Mouse (Mus musculus) embryonic facial prominence, embryonic 12.5 days (tissue): ENCODE measurements at regions not wholly inside any gene's neighbourhood (a gene's known extent, or its start where the extent isn't known, plus 50 kb on each side); places are given as distances from the start of the nearest gene placed in this dataset.

ENCODE experiments used
- ATAC-seq: fragments of 200-750 bp; cut with Nextera tagmentation; 2 replicates; pipeline ENCODE4 v1.8.0; 2017; ENCODE audit not compliant: insufficient number of reproducible peaks, insufficient read depth, low FRiP score, low TSS enrichment
- H3K27ac ChIP-seq: fragments of 300-500 bp; sonication (generic); 2 replicates; pipeline ENCODE4 v1.5.1; 2016; ENCODE audit warnings: mild to moderate bottlenecking
- H3K27me3 ChIP-seq: fragments of 300-500 bp; sonication (generic); 2 replicates; pipeline ENCODE4 v1.6.1; 2016; ENCODE audit warnings: mild to moderate bottlenecking, moderate library complexity
- H3K36me3 ChIP-seq: fragments of 300-500 bp; sonication (generic); 2 replicates; pipeline ENCODE4 v1.6.1; 2016; ENCODE audit warnings: mild to moderate bottlenecking
- H3K4me1 ChIP-seq: fragments of 300-500 bp; sonication (generic); 2 replicates; pipeline ENCODE4 v1.6.1; 2016
- H3K4me2 ChIP-seq: fragments of 300-500 bp; sonication (generic); replicated peaks from 2 replicates; pipeline ENCODE4 v1.6.1; 2016; ENCODE audit warnings: mild to moderate bottlenecking, moderate library complexity
- H3K4me3 ChIP-seq: fragments of 300-500 bp; sonication (generic); 2 replicates; pipeline ENCODE4 v1.5.1; 2016; ENCODE audit warnings: mild to moderate bottlenecking
- H3K9ac ChIP-seq: fragments of 300-500 bp; sonication (generic); 2 replicates; pipeline ENCODE4 v1.6.1; 2016; ENCODE audit warnings: mild to moderate bottlenecking, moderate library complexity
- H3K9me3 ChIP-seq: fragments of 300-500 bp; sonication (generic); 2 replicates; pipeline ENCODE4 v1.6.1; 2016; ENCODE audit warnings: mild to moderate bottlenecking, moderate library complexity
- WGBS: fragments of 180-500 bp; shearing (Covaris S2); methylation state at CpG from one replicate; pipeline ENCODE4 v1.1.7; 2016; 5-methylcytosine and 5-hydroxymethylcytosine counted together

DNA sequence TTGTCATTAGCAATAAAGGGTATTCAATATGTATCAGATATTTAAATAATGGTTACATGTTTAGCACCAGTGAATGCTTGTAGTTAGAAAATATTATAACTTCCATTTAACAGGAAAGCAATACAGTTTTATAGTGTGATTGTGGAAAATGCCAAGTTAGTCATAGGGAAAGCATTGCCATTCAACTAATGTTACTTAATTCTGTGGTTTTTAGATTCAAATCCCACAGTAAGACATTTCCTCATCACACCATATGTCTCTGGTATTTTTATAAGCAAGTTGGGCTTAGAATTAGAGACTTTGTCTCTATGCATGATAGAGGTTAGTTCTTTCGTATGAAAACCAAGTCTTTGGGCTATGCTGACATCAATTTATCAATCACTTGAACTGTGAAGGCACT is 133.0 kb downstream of the Prr30 start:
- Histone ChIP-seq H3K27ac (no peak overlapping the region), H3K27me3 (no peaks in the 10 kb centered on the region), H3K4me1 (no peaks in the 10 kb centered on the region), H3K36me3 (no peaks in the 10 kb centered on the region), H3K9me3 (no peaks in the 10 kb centered on the region), H3K4me2 (no peak overlapping the region), H3K9ac (no peak overlapping the region), H3K4me3 (no peak overlapping the region)
- no peak for ATAC-seq
- WGBS, result 65% methylated on average over 1 of the region's 1 CpGs

DNA sequence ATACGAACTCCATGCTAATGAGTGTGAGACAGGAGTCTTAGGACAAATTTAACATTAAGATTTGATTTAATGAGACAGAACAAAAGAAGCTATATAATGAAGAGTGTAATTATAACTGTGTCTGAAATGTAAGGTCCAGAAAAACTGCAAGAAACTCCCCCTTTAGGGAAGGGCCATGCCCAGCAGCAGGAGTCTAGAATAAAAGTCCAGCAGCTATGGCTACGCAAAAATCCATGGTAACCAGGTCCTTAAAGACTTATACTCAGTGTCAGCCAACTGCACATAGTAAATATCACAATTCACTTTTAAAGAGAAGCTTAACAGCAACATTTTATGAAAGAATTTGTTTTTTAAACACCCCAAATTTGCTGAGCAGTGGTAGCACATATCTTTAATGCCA is 143.3 kb downstream of the Prr30 start:
- Histone ChIP-seq H3K9ac (no peak overlapping the region), H3K4me1 (no peaks in the 10 kb centered on the region), H3K4me3 (no peak overlapping the region), H3K27me3 (no peaks in the 10 kb centered on the region), H3K36me3 (no peaks in the 10 kb centered on the region), H3K4me2 (no peak overlapping the region), H3K9me3 (no peaks in the 10 kb centered on the region), H3K27ac (no peak overlapping the region)
- ATAC-seq, result no peak
- WGBS, result 78% methylated on average over 2 of the region's 2 CpGs

DNA sequence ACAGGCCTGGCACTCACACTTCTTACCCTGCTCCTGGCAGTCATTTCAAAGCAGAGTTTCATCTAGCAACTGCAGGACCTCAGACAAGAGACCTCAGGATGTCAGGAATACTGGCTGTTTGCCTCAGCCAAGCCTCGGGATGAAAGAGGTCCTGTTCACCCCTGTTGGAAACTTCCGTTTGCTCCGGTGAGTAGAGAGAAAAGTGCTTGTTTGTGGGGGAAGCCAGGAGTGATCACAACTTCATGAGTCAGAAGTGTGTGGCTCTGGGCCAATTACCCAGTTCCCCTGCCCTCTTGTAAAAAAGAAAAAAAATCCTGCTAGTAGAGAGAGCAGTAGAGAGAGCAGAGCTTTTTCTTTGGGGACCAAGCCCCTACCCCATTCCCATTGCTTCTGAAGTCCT is 144.2 kb downstream of the Prr30 start:
- Histone ChIP-seq H3K27me3 (no peaks in the 10 kb centered on the region), H3K36me3 (no peaks in the 10 kb centered on the region), H3K4me1 (no peaks in the 10 kb centered on the region), H3K9ac (no peak overlapping the region), H3K4me3 (no peak overlapping the region), H3K4me2 (no peak overlapping the region), H3K9me3 (no peaks in the 10 kb centered on the region), H3K27ac (no peak overlapping the region)
- no peak for ATAC-seq
- WGBS, result 18% methylated on average over 3 of the region's 3 CpGs

DNA sequence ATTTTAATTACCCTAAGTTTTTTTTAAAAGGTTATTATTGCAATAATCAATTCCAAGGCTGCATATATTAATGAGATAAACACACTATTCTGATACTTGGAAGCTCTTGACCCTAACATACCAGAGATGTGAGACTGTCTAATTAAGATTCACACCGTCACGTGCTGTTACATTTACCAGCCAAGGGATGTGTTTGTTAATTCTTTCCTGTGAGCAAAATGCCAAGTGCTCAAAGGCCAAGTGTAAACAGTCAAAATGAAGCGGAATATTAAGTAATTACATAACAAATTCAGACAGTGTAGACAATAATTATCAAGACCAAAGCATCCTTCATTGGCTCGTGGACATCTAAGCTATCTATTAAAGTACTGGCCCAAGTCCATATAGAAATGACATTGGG is 145.3 kb downstream of the Prr30 start:
- Histone ChIP-seq H3K9ac (no peak overlapping the region), H3K27me3 (no peaks in the 10 kb centered on the region), H3K4me2 (no peak overlapping the region), H3K4me1 (no peaks in the 10 kb centered on the region), H3K36me3 (no peaks in the 10 kb centered on the region), H3K27ac (no peak overlapping the region), H3K9me3 (no peaks in the 10 kb centered on the region), H3K4me3 (no peak overlapping the region)
- WGBS, result 84% methylated on average over 4 of the region's 4 CpGs
- no peak for ATAC-seq

DNA sequence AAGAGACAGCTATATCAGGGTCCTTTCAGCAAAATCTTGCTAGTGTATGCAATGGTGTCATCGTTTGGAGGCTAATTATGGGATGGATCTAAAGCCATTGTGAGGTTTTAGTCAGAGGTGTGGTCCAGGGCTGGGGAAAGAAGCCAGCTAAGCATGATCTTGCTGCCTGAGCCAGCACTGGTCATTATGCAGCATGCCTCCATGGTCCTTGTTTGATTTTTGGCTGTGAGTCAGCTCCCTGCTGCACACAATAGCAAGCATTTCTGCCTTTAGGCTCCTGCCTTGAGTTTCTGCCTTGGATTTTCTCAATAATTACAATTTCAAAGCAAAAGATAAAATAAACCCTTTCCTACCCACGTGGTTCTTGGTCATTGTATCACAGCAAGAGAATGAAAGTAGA is 147.4 kb downstream of the Prr30 start:
- H3K9ac ChIP-seq, result no peak overlapping the region
- H3K36me3 ChIP-seq, result no peaks in the 10 kb centered on the region
- no peak overlapping the region for H3K4me2 ChIP-seq
- no peaks in the 10 kb centered on the region for H3K27me3 ChIP-seq
- no peaks in the 10 kb centered on the region for H3K4me1 ChIP-seq
- H3K4me3 ChIP-seq, result no peak overlapping the region
- no peak overlapping the region for H3K27ac ChIP-seq
- no peaks in the 10 kb centered on the region for H3K9me3 ChIP-seq
- WGBS, result 77% methylated on average over 2 of the region's 2 CpGs
- no peak for ATAC-seq

DNA sequence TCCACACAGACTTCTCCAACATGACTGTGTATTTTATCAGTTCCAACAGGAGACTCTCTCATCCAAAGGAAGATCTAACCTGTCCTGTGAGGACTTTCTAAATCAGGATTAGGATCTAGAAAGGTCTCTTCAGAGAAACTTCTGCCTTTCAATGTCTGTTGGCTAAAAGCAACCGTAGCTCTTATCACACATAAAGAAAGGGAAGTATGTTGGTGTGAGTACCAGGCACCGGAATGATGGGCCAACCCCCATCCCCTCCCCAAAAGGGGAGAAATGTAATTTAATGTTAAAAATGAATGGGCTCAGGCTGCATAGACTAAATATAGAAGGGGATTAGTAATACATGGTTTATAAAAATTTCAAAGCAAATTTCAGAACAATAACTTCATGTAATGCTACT is 149.9 kb downstream of the Prr30 start:
- no peak overlapping the region for H3K27ac ChIP-seq
- no peaks in the 10 kb centered on the region for H3K9me3 ChIP-seq
- H3K27me3 ChIP-seq, result no peaks in the 10 kb centered on the region
- H3K4me1 ChIP-seq, result no peaks in the 10 kb centered on the region
- WGBS, result 81% methylated on average over 2 of the region's 2 CpGs
- no peak overlapping the region for H3K4me2 ChIP-seq
- H3K36me3 ChIP-seq, result no peaks in the 10 kb centered on the region
- ATAC-seq, result no peak
- no peak overlapping the region for H3K4me3 ChIP-seq
- no peak overlapping the region for H3K9ac ChIP-seq

GRCm38 (mm10) chr14:101049664-101050203 is 150.4 kb downstream of the Prr30 start:
- no peaks in the 10 kb centered on the region for H3K36me3 ChIP-seq
- no peak overlapping the region for H3K4me3 ChIP-seq
- H3K4me2 ChIP-seq, result no peak overlapping the region
- ATAC-seq, result no peak
- H3K9ac ChIP-seq, result no peak overlapping the region
- no peak overlapping the region for H3K27ac ChIP-seq
- no peaks in the 10 kb centered on the region for H3K9me3 ChIP-seq
- no peaks in the 10 kb centered on the region for H3K27me3 ChIP-seq
- H3K4me1 ChIP-seq, result no peaks in the 10 kb centered on the region
- WGBS, result 77% methylated on average over 4 of the region's 4 CpGs

DNA sequence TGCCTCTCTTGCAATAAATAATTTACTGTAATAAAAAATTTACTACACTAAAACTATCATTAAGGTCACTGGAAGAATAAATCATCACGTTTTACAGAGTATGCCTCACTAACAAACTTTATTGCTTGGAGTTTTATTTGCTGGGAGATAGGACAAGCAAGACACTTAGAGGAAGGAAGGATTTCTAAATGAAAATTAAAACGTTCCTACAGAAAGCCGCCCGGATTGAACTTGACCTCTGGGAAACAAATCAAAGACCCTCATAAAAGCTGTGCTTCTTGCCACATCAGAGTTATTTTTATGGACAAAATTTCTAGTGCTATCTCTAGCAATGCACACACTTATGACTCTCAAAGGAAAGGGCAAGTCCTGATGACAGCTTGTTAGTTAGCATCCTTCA is 156.6 kb downstream of the Prr30 start:
- no peak overlapping the region for H3K4me3 ChIP-seq
- 74% methylated on average over 4 of the region's 4 CpGs for WGBS

GRCm38 (mm10) chr14:101001070-101001469 is 199.1 kb downstream of the Prr30 start:
- no peaks in the 10 kb centered on the region for H3K4me1 ChIP-seq
- H3K9me3 ChIP-seq, result no peaks in the 10 kb centered on the region
- 50% methylated on average over 1 of the region's 1 CpGs for WGBS
- H3K9ac ChIP-seq, result no peak overlapping the region
- no peak for ATAC-seq
- H3K4me3 ChIP-seq, result no peak overlapping the region
- no peaks in the 10 kb centered on the region for H3K27me3 ChIP-seq
- H3K4me2 ChIP-seq, result no peak overlapping the region
- no peaks in the 10 kb centered on the region for H3K36me3 ChIP-seq
- H3K27ac ChIP-seq, result no peak overlapping the region

More for the DNA sequence above, 156.6 kb downstream of the Prr30 start:
- Histone ChIP-seq H3K4me2 (no peak overlapping the region), H3K4me1 (no peaks in the 10 kb centered on the region), H3K9ac (no peak overlapping the region), H3K9me3 (no peaks in the 10 kb centered on the region), H3K36me3 (no peaks in the 10 kb centered on the region), H3K27me3 (no peaks in the 10 kb centered on the region), H3K27ac (no peak overlapping the region)
- no peak for ATAC-seq

DNA sequence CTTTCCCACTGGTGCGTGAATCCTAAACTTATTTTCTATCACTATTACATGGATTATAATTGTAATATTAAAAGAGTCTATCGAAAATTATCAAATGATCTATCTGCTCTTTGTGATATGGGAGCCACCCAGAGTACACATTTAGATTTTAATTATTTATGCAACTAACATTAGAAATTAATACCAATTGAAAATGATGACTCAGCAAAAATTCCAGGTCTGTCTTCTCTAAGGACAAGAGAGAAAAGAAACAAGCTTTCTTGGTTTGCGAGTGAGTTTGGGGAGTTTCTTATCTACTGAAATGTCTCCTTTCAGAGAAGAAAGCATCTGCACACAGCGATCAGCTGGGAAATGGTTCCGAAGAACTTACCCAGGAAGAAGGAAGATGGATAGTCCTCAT is 219.4 kb downstream of the Prr30 start:
- Histone ChIP-seq H3K4me1 (no peaks in the 10 kb centered on the region), H3K36me3 (no peaks in the 10 kb centered on the region)
- WGBS, result 92% methylated on average over 5 of the region's 5 CpGs

DNA sequence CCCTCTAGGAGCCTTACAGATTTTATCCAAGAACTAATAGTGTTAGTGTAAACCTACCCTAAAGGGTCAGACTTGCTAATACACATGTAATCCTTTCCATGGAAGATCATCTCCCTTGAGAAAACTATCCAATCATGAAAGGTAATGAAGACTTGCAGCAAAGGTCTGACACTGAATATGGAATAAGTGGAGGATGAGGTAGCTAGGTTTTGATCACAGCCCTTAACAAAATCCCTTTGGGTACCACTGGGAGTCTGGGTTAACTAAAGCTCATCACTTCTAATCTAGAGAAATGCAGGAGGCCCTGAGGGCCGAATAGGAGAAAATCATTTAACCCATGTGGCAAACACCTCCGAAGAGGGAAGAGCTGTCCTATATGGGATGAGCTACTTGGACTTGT is 221.6 kb downstream of the Prr30 start:
- Histone ChIP-seq H3K4me1 (no peaks in the 10 kb centered on the region), H3K4me2 (no peak overlapping the region), H3K9me3 (no peaks in the 10 kb centered on the region), H3K9ac (no peak overlapping the region), H3K27me3 (no peaks in the 10 kb centered on the region), H3K27ac (no peak overlapping the region), H3K36me3 (no peaks in the 10 kb centered on the region), H3K4me3 (no peak overlapping the region)
- WGBS, result 59% methylated on average over 2 of the region's 2 CpGs
- no peak for ATAC-seq

More for the DNA sequence above, 219.4 kb downstream of the Prr30 start:
- Histone ChIP-seq H3K4me2 (no peak overlapping the region), H3K27ac (no peak overlapping the region), H3K9ac (no peak overlapping the region), H3K4me3 (no peak overlapping the region), H3K27me3 (no peaks in the 10 kb centered on the region), H3K9me3 (no peaks in the 10 kb centered on the region)
- ATAC-seq, result no peak

DNA sequence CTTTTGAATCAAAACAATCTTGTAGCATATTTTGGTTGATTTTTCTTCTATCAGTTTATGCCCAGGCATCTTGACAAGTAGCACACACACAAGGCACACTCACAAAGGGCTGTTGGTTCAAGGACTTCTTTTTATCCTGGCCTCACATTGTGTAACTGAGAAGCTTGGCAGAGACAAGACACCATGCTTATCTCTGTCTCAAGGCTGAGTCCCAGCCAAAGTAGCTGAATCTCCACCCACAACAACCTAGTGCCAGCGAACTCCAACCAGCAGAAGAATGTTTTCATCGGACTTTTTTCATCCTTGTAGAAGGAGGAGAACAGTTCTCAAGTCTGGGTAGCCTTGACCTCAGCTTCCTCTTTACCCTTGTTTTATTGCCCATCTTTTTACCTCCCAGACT is 229.2 kb downstream of the Prr30 start:
- Histone ChIP-seq H3K27ac (no peak overlapping the region), H3K4me3 (no peak overlapping the region), H3K9me3 (no peaks in the 10 kb centered on the region), H3K4me1 (no peaks in the 10 kb centered on the region), H3K9ac (no peak overlapping the region), H3K27me3 (no peaks in the 10 kb centered on the region), H3K36me3 (no peaks in the 10 kb centered on the region), H3K4me2 (no peak overlapping the region)
- ATAC-seq, result no peak
- WGBS, result 80% methylated on average over 2 of the region's 2 CpGs

GRCm38 (mm10) chr14:100960198-100960597 is 239.9 kb downstream of the Prr30 start:
- Histone ChIP-seq H3K9ac (no peak overlapping the region), H3K4me2 (no peak overlapping the region), H3K9me3 (no peaks in the 10 kb centered on the region), H3K27me3 (no peaks in the 10 kb centered on the region), H3K4me3 (no peak overlapping the region), H3K4me1 (no peaks in the 10 kb centered on the region), H3K27ac (no peak overlapping the region), H3K36me3 (no peaks in the 10 kb centered on the region)
- no peak for ATAC-seq
